In the genomic region with DNA sequence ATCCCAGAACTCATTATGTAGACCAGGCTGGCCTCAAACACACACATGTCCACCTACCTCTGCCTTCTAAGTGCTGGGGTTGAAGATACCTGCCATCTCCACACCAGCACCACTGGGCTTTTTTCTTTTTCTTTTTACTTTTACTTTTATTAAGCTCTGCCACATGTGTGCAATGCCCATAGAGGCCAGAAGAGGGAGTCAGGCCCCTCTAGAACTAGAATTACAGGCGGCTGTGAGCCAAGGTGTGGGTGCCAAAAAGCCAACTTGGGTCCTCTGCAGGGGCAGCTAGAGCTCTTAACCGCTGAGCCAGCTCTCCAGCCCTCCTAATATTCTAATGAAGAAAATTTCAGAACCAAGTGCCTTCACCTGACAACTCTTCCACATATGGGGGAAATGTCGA, we compare ENCODE assay signal across 10 mouse cellular contexts. TPM values are rescaled to one million over a fixed set of nuclear protein-coding genes. Genes with fewer than 3 reads are reported as not detected.
DNase-seq lines count a peak whose midpoint lies in the region; ATAC-seq and TF ChIP-seq lines count a peak whose summit lies in the region.
"Had no signal": no experiment of that assay in that cellular context is flagged by ENCODE, and none has a peak within 500 bp of the region (broad histone marks: within the 10 kb centered on the region; RNA-seq: fewer than 3 reads in every experiment).

No protein-coding gene starts in this region.

- no peak overlapping the region for H3K4me3 ChIP-seq in heart, embryonic 12.5 days
- no peak overlapping the region for H3K4me3 ChIP-seq in CH12.LX (replicated peaks in 1 of 3; ENCODE audit: low read depth in 2 of 3, low read length in 2 of 3, poor library complexity in 1 of 3)
- no peak overlapping the region for H3K4me3 ChIP-seq in hindbrain, embryonic 12.5 days
- H3K4me3 ChIP-seq: neural tube, embryonic 12.5 days had no signal

- no peaks in the 10 kb centered on the region for H3K79me2 ChIP-seq in CH12.LX (replicated peaks; ENCODE audit: control insufficient read depth, extremely low read depth, insufficient read depth, poor library complexity, severe bottlenecking)

- H3K9me3 ChIP-seq in heart, embryonic 12.5 days (replicated peaks), result no peaks in the 10 kb centered on the region
- no peaks in the 10 kb centered on the region for H3K9me3 ChIP-seq in CH12.LX (replicated peaks; ENCODE audit: low read length)
- H3K9me3 ChIP-seq in hindbrain, embryonic 12.5 days (replicated peaks), result no peaks in the 10 kb centered on the region
- H3K9me3 ChIP-seq: neural tube, embryonic 12.5 days had no signal

- in situ Hi-C loops in CH12.LX (cut with MboI; ENCODE audit: low pct_ligation_motif_present, low pct_unique_long_range_greater_than_20kb, low sequenced_read_pairs), result loop anchor here (5.0 kb wide), 1 partner anchor 426 kb away; a partner anchor contains a TSS

- TF ChIP-seq EP300 in CH12.LX (IDR thresholded peaks at IDR 0.05; ENCODE audit: low read length), result no peak

- intact Hi-C loops in left cerebral cortex, postnatal 25 days (cut with DNase I), result loop anchor here (5.0 kb wide), 1 partner anchor 426 kb away; a partner anchor contains a TSS

- H3K9ac ChIP-seq in heart, embryonic 12.5 days, result no peak overlapping the region
- no peak overlapping the region for H3K9ac ChIP-seq in CH12.LX (ENCODE audit: insufficient read depth, low read depth)
- H3K9ac ChIP-seq in hindbrain, embryonic 12.5 days, result no peak overlapping the region
- H3K9ac ChIP-seq: neural tube, embryonic 12.5 days had no signal

- dilution Hi-C loops in CH12.LX (cut with MboI; ENCODE audit: extremely low pct_ligation_motif_present, extremely low pct_unique_long_range_greater_than_20kb, low sequenced_read_pairs), result no loop called here

- ATAC-seq in heart, embryonic 12.5 days (ENCODE audit: insufficient number of reproducible peaks, low FRiP score), result no peak
- ATAC-seq in hindbrain, embryonic 12.5 days (ENCODE audit: low FRiP score), result no peak

- H3K27me3 ChIP-seq in heart, embryonic 12.5 days (replicated peaks), result no peaks in the 10 kb centered on the region
- H3K27me3 ChIP-seq in CH12.LX (replicated peaks), result peaks cover 20% of the 10 kb centered on the region
- no peaks in the 10 kb centered on the region for H3K27me3 ChIP-seq in hindbrain, embryonic 12.5 days
- H3K27me3 ChIP-seq: neural tube, embryonic 12.5 days had no signal

- TF ChIP-seq POLR2A in CH12.LX (IDR thresholded peaks at IDR 0.05; ENCODE audit: low read depth, low read length), result no peak

- H3K4me1 ChIP-seq in heart, embryonic 12.5 days (replicated peaks), result peaks cover 13% of the 10 kb centered on the region; the same call in 1 of the 2 replicates
- peaks cover 6 to 10% of the 10 kb centered on the region in 2 experiments; a peak in 3 of 4 replicates for H3K4me1 ChIP-seq in CH12.LX (ENCODE audit: control insufficient read depth in 1 of 2, insufficient read depth in 2 of 2)
- H3K4me1 ChIP-seq in hindbrain, embryonic 12.5 days, result no peaks in the 10 kb centered on the region
- H3K4me1 ChIP-seq: neural tube, embryonic 12.5 days had no signal

- TF ChIP-seq RAD21 in CH12.LX (IDR thresholded peaks at IDR 0.05; ENCODE audit: low read depth, low read length), result peak; percentile 23

- peak in 1 of 2 experiments; percentile 60; a peak in 2 of 4 replicates for TF ChIP-seq CTCF in CH12.LX (conservative IDR thresholded peaks at IDR 0.05 in 1 of 2, IDR thresholded peaks at IDR 0.05 in 1 of 2; ENCODE audit: low read depth in 2 of 2, low read length in 2 of 2)

- H3K27ac ChIP-seq in heart, embryonic 12.5 days (ENCODE audit: poor library complexity, severe bottlenecking), result no peak overlapping the region
- H3K27ac ChIP-seq in CH12.LX (ENCODE audit: insufficient read depth, low read depth), result no peak overlapping the region
- H3K27ac ChIP-seq in hindbrain, embryonic 12.5 days, result no peak overlapping the region
- H3K27ac ChIP-seq: neural tube, embryonic 12.5 days had no signal

- peak; percentile 50 for DNase-seq in heart, postnatal 4 days
- DNase-seq in CH12.LX (ENCODE audit: extremely low read depth), result peak; percentile 41
- DNase-seq in adipocyte (ENCODE audit: low spot score), result peak; percentile 23
- peak; percentile 44 for DNase-seq in lung, postnatal 36 days
- no peak for DNase-seq in Muller cell, postnatal 12 days (ENCODE audit: inconsistent ontology term)
- DNase-seq in left cerebral cortex, postnatal 25 days (ENCODE audit: low spot score in 2 of 2), result no peak
- DNase-seq: cerebellum, adult 18-20 months had no signal

- H3K36me3 ChIP-seq in heart, embryonic 12.5 days, result no peaks in the 10 kb centered on the region
- H3K36me3 ChIP-seq in CH12.LX (replicated peaks in 1 of 2; ENCODE audit: control insufficient read depth in 1 of 2, insufficient read depth in 1 of 2, low read length in 1 of 2), result no peaks in the 10 kb centered on the region
- H3K36me3 ChIP-seq in hindbrain, embryonic 12.5 days, result no peaks in the 10 kb centered on the region
- H3K36me3 ChIP-seq: neural tube, embryonic 12.5 days had no signal

- no peak overlapping the region for H3K4me2 ChIP-seq in heart, embryonic 12.5 days
- peak overlapping the region; percentile 64; the same call in 1 of the 2 replicates for H3K4me2 ChIP-seq in CH12.LX (ENCODE audit: insufficient read depth, low read depth, poor library complexity, severe bottlenecking)
- H3K4me2 ChIP-seq in hindbrain, embryonic 12.5 days (replicated peaks), result no peak overlapping the region

- WGBS in heart, embryonic 12.5 days, result 38% methylated on average over 3 of the region's 3 CpGs
- 50% methylated on average over 3 of the region's 3 CpGs for WGBS in hindbrain, embryonic 12.5 days

TF ChIP-seq in CH12.LX, 34 proteins besides CTCF, POLR2A, EP300 and RAD21:
- TF ChIP-seq MYC (IDR thresholded peaks at IDR 0.05; ENCODE audit: low read depth, low read length), result 0 out of 2 replicates have a peak, but pooled peaks have one; percentile 17
- no peak for TF ChIP-seq PAX5 (IDR thresholded peaks at IDR 0.05; ENCODE audit: low read length)

RNA-seq across cellular contexts. Expression of a gene that starts 30.7 kb away (rescaled TPM):
- total RNA-seq in heart, postnatal 4 days (2021), result 100 to 1,000 TPM; 126 to 128 TPM
- polyA plus RNA-seq in heart, embryonic 12.5 days (2016; fragmentation: Nextera tagmentation; extraction: Ambion mirVana), result 142 and 147 TPM in 2 replicates
- total RNA-seq in CH12.LX (2012; rRNA removed) (67.2 and 71.6 TPM in 2 replicates), CH12.LX (2014; rRNA removed) (111 and 122 TPM in 2 replicates)
- polyA plus RNA-seq in CH12.LX (2012; ENCODE audit: insufficient read length, low read depth), result 78.5 and 97.7 TPM in 2 replicates
- total RNA-seq in left cerebral cortex, postnatal 25 days (2021), result 100 to 1,000 TPM; 263 to 265 TPM
- 153 and 163 TPM in 2 replicates for polyA plus RNA-seq in hindbrain, embryonic 12.5 days (2016; fragmentation: Nextera tagmentation; extraction: Ambion mirVana)

Comparison
In these comparisons a context has a peak if more than half of its experiments do, and no peak if none do; other contexts are left out.
1. DNase-seq: peak in heart, postnatal 4 days (single experiment), CH12.LX (single experiment), adipocyte (single experiment) and lung, postnatal 36 days (single experiment); none in Muller cell, postnatal 12 days (single experiment) and left cerebral cortex, postnatal 25 days (0 of 2).